ENCODE assay signal across 8 mouse cellular contexts in the genomic region with DNA sequence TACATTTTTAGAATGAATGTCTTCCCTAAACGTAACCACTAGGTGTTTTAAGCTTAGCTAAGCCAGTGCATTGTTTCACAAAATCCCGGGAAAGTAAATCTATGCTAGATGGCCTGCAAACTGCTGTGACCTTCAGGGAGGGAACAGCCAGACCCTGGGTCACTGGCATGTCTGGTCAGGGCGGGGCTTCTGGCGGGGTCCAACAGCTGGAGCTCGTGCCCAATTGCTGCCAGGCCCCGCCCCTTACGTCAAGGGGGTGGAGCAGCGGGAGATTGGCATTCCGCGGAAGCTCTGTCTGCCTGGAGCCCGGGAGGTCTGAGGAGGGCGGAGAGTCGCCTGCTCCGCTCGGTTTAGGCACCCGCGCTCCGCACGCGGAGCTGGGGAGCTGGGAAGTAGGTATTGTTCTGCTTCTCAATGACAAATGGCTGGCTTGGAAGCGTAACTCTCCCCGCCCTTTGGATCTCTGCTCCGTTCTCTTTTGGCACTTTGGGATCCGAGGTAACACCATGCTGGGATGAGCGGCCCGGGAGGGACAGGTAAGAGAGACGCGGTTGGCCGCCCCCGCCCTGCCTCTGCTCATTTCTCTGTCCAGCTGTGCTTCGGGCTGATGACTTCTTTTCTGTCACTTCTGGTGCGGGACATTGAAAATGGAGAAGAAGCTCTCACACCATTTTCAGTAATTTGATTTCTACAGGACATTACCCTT. TPM values are rescaled to one million over a fixed set of nuclear protein-coding genes. Genes with fewer than 3 reads are reported as not detected.
DNase-seq lines count a peak whose midpoint lies in the region; ATAC-seq and TF ChIP-seq lines count a peak whose summit lies in the region.

No protein-coding gene starts in this region.

- ATAC-seq in kidney, embryonic 14.5 days (ENCODE audit: low FRiP score, low TSS enrichment), result peak; percentile 99
- peak; percentile 91 for ATAC-seq in limb, embryonic 15.5 days (ENCODE audit: insufficient number of reproducible peaks, low FRiP score, low TSS enrichment, low read depth)

- H3K4me3 ChIP-seq in bone marrow macrophage, adult 2 months (ENCODE audit: insufficient read depth, low read length), result peak overlapping the region; percentile 67
- peak overlapping the region; percentile 82 for H3K4me3 ChIP-seq in embryonic fibroblast, embryonic 13.5 days (ENCODE audit: insufficient read depth, low read length)
- peak overlapping the region; percentile 68 for H3K4me3 ChIP-seq in kidney, embryonic 14.5 days (ENCODE audit: low read length)
- H3K4me3 ChIP-seq in limb, embryonic 15.5 days, result peak overlapping the region; percentile 57

- TF ChIP-seq CTCF in bone marrow macrophage, adult 2 months (IDR thresholded peaks at IDR 0.05; ENCODE audit: low read depth, low read length), result no peak
- TF ChIP-seq CTCF in embryonic fibroblast, embryonic 13.5 days (IDR thresholded peaks at IDR 0.05; ENCODE audit: borderline replicate concordance, insufficient read depth, low read length), result no peak

- H3K27me3 ChIP-seq in kidney, embryonic 14.5 days (ENCODE audit: control insufficient read depth, insufficient read depth, low read length), result no peaks in the 10 kb centered on the region
- H3K27me3 ChIP-seq in limb, embryonic 15.5 days, result no peaks in the 10 kb centered on the region

- WGBS in kidney, embryonic 14.5 days, result under 1% methylated on average over 32 of the region's 32 CpGs
- WGBS in limb, embryonic 15.5 days, result under 1% methylated on average over 32 of the region's 32 CpGs

- H3K9me3 ChIP-seq in kidney, embryonic 14.5 days (ENCODE audit: control insufficient read depth, low read length), result no peaks in the 10 kb centered on the region
- no peaks in the 10 kb centered on the region for H3K9me3 ChIP-seq in limb, embryonic 15.5 days

- H3K27ac ChIP-seq in bone marrow macrophage, adult 2 months (ENCODE audit: insufficient read depth, low read depth, low read length), result peak overlapping the region; percentile 49
- H3K27ac ChIP-seq in embryonic fibroblast, embryonic 13.5 days (ENCODE audit: insufficient read depth, low read length), result peak overlapping the region; percentile 15; the same call in 1 of the 2 replicates
- peak overlapping the region; percentile 56; the same call in 1 of the 2 replicates for H3K27ac ChIP-seq in kidney, embryonic 14.5 days (ENCODE audit: low read depth, low read length)
- H3K27ac ChIP-seq in limb, embryonic 15.5 days, result peak overlapping the region; percentile 62

- peak overlapping the region; percentile 69 for H3K4me2 ChIP-seq in kidney, embryonic 14.5 days (replicated peaks; ENCODE audit: low read depth, low read length)
- H3K4me2 ChIP-seq in limb, embryonic 15.5 days, result peak overlapping the region; percentile 72

- peak; percentile 88; the same call in 1 of the 2 replicates for TF ChIP-seq POLR2A in bone marrow macrophage, adult 2 months (IDR thresholded peaks at IDR 0.05; ENCODE audit: borderline replicate concordance, low read depth, low read length)
- TF ChIP-seq POLR2A in embryonic fibroblast, embryonic 13.5 days (IDR thresholded peaks at IDR 0.05; ENCODE audit: low read depth, low read length), result peak; percentile 89

- peaks cover 13% of the 10 kb centered on the region for H3K4me1 ChIP-seq in bone marrow macrophage, adult 2 months (ENCODE audit: control insufficient read depth, insufficient read depth, low read length)
- peaks cover 3% of the 10 kb centered on the region; the same call in 1 of the 2 replicates for H3K4me1 ChIP-seq in embryonic fibroblast, embryonic 13.5 days (ENCODE audit: control insufficient read depth, insufficient read depth, low read length)
- H3K4me1 ChIP-seq in kidney, embryonic 14.5 days (ENCODE audit: control insufficient read depth, insufficient read depth, low read length), result peaks cover 5% of the 10 kb centered on the region; the same call in 1 of the 2 replicates
- peaks cover 12% of the 10 kb centered on the region; the same call in 1 of the 2 replicates for H3K4me1 ChIP-seq in limb, embryonic 15.5 days

- H3K9ac ChIP-seq in kidney, embryonic 14.5 days (ENCODE audit: low read depth, low read length), result peak overlapping the region; percentile 61
- peak overlapping the region; percentile 35; the same call in 1 of the 2 replicates for H3K9ac ChIP-seq in limb, embryonic 15.5 days

- H3K36me3 ChIP-seq in kidney, embryonic 14.5 days (ENCODE audit: control insufficient read depth, insufficient read depth, low read length), result no peaks in the 10 kb centered on the region
- H3K36me3 ChIP-seq in limb, embryonic 15.5 days, result no peaks in the 10 kb centered on the region

- DNase-seq in A20 (ENCODE audit: low read depth, low spot score), result peak; percentile 96
- DNase-seq in heart, adult 9 months (ENCODE audit: low spot score in 2 of 2), result peak; percentile 94 to 96
- DNase-seq in monocyte, adult 2 months (ENCODE audit: low read depth in 1 of 2, low spot score in 2 of 2), result peak; percentile 73 to 85
- DNase-seq in spleen, postnatal 36 days (ENCODE audit: low spot score in 2 of 2), result peak; percentile 93 to 94

RNA-seq across cellular contexts. Expression of gene Commd8, which starts 35.2 kb away (rescaled TPM):
- polyA plus RNA-seq in bone marrow macrophage, adult 2 months (2012; ENCODE audit: insufficient read depth, insufficient read length, missing spikeins), result 177 and 192 TPM in 2 replicates
- 88.4 and 90.2 TPM in 2 replicates for polyA plus RNA-seq in embryonic fibroblast, embryonic 13.5 days (2011; ENCODE audit: insufficient read length, low read depth, missing spikeins)
- 155 and 177 TPM in 2 replicates for polyA plus RNA-seq in kidney, embryonic 14.5 days (2014; fragmentation: Nextera tagmentation; extraction: Ambion mirVana)
- polyA plus RNA-seq in limb, embryonic 15.5 days (2015; fragmentation: Nextera tagmentation; extraction: Ambion mirVana), result 157 and 177 TPM in 2 replicates

Comparison
In these comparisons a context has a peak if more than half of its experiments do, and no peak if none do; other contexts are left out.
1. Peak in every context shown above with its lines: DNase-seq, ATAC-seq, H3K4me3 ChIP-seq and H3K27ac ChIP-seq.